8 mouse cellular contexts compared by ENCODE assay signal in genomic region chrX:73342483-73342895, GRCm38 (mm10). TPM values are rescaled to one million over a fixed set of nuclear protein-coding genes. Genes with fewer than 3 reads are reported as not detected.
A peak's percentile ranks its signal among the peaks of the same experiment; 100 is the strongest.
DNase-seq lines count a peak whose midpoint lies in the region; ATAC-seq and TF ChIP-seq lines count a peak whose summit lies in the region.

Gene Zfp275, plus strand, starts transcription at chrX:73342621.

- peak within 1 kb of the TSS; percentile 83 for H3K4me3 ChIP-seq in cortical plate, adult 2 months (ENCODE audit: insufficient read depth, low read length)

- TF ChIP-seq CTCF in cortical plate, adult 2 months (IDR thresholded peaks at IDR 0.05; ENCODE audit: extremely low read depth, insufficient read depth, low read length), result no peak

- no peak for TF ChIP-seq POLR2A in cortical plate, adult 2 months (IDR thresholded peaks at IDR 0.05; ENCODE audit: extremely low read depth, insufficient read depth, low read length)

- DNase-seq in ZHBTc4 (ENCODE audit: low read depth, low spot score), result peak; percentile 89
- peak; percentile 82 for DNase-seq in gastrocnemius, postnatal 25 days
- peak; percentile 43 to 66 for DNase-seq in left cerebral cortex, postnatal 14 days (ENCODE audit: low spot score in 2 of 2)
- DNase-seq in skeletal muscle tissue, adult 2 months (ENCODE audit: low read depth, low spot score), result peak; percentile 46

- intact Hi-C loops in left cerebral cortex, postnatal 14 days (cut with DNase I), result loop anchor here (2.0 to 10.0 kb wide), 2 partner anchors 114 to 152 kb away; partner anchors contain the start of gene F8a

- peak within 1 kb of the TSS; percentile 54; the same call in 1 of the 2 replicates for H3K27ac ChIP-seq in cortical plate, adult 2 months (ENCODE audit: insufficient read depth, low read length)

- peaks cover 2% of the 10 kb centered on the region; the same call in 1 of the 2 replicates for H3K4me1 ChIP-seq in cortical plate, adult 2 months (ENCODE audit: control insufficient read depth, insufficient read depth, low read length)

- ATAC-seq in inflammation-experienced regulatory T-cells, adult 6 months, result peak; percentile 83
- ATAC-seq in megakaryocyte-erythroid progenitor cell, adult 5-6 weeks (replicated peaks; ENCODE audit: low FRiP score, low TSS enrichment, poor library complexity, severe bottlenecking), result peak; percentile 75
- ATAC-seq in erythroid progenitor cell, adult 5-6 weeks (replicated peaks; ENCODE audit: low FRiP score, poor library complexity, severe bottlenecking), result no peak

RNA-seq across cellular contexts. Expression of gene Zfp275, which starts in this region (rescaled TPM):
- 17.5 and 17.7 TPM in 2 replicates for polyA plus RNA-seq in cortical plate, adult 2 months (2012; rRNA removed)
- total RNA-seq in gastrocnemius, postnatal 25 days (2021), result 1 to 10 TPM; 4.4 to 5.9 TPM
- 10 to 100 TPM in 2 of 3 experiments, 1 to 10 TPM in 1; 7.6 to 14.7 (median 13.3) TPM for polyA plus RNA-seq in inflammation-experienced regulatory T-cells, adult 6 months (2017; shearing (Covaris generic))
- 10 to 100 TPM; 16.2 to 17.9 TPM for total RNA-seq in left cerebral cortex, postnatal 14 days (2021)
- total RNA-seq in megakaryocyte-erythroid progenitor cell, adult 5-6 weeks (2014; fragmentation: Nextera tagmentation), result 3.1 and 6.7 TPM in 2 replicates
- 1.8 and 2.5 TPM in 2 replicates for total RNA-seq in megakaryocyte-erythroid progenitor cell, adult 5-6 weeks (2017)
- total RNA-seq in erythroid progenitor cell, adult 5-6 weeks (2015; ENCODE audit: low replicate concordance), result 0.42 and 2.9 TPM in 2 replicates
- 0.51 and 0.61 TPM in 2 replicates for total RNA-seq in erythroid progenitor cell, adult 5-6 weeks (2017; ENCODE audit: low replicate concordance)
